Mouse (Mus musculus) midbrain, postnatal 0 days (tissue): ENCODE data around the gene Polr3b. TPM values are rescaled to one million over a fixed set of nuclear protein-coding genes. Genes with fewer than 3 reads are reported as not detected.

Source experiments
- ATAC-seq: fragments of 200-750 bp; cut with Nextera tagmentation; 2 replicates; pipeline ENCODE4 v1.8.0; 2017; ENCODE audit warnings: moderate number of reproducible peaks, mild to moderate bottlenecking, moderate TSS enrichment, moderate library complexity; ENCODE audit not compliant: low FRiP score
- DNase-seq: peaks from one replicate; pipeline ENCODE4 v3.0.0-alpha.2; 2015; ENCODE audit warnings: low spot score
- H3K27ac ChIP-seq: fragments of 300-500 bp; sonication (generic); 2 replicates; pipeline ENCODE4 v1.5.1; 2014; ENCODE audit warnings: low read depth, mild to moderate bottlenecking, low read length, mixed read lengths
- H3K27me3 ChIP-seq: fragments of 300-500 bp; sonication (generic); 2 replicates; pipeline ENCODE4 v1.6.1; 2014; ENCODE audit warnings: low read length, control low read depth, mixed read lengths; ENCODE audit not compliant: insufficient read depth
- H3K36me3 ChIP-seq: fragments of 300-500 bp; sonication (generic); 2 replicates; pipeline ENCODE4 v1.6.1; 2014; ENCODE audit warnings: low read length, control low read depth, mixed read lengths; ENCODE audit not compliant: insufficient read depth
- H3K4me1 ChIP-seq: fragments of 300-500 bp; sonication (generic); 2 replicates; pipeline ENCODE4 v1.6.1; 2014; ENCODE audit warnings: mild to moderate bottlenecking, control low read depth, antibody characterized with exemption, low read length, mixed read lengths; ENCODE audit not compliant: insufficient read depth
- H3K4me2 ChIP-seq: fragments of 300-500 bp; sonication (generic); 2 replicates; pipeline ENCODE4 v1.6.1; 2014; ENCODE audit warnings: low read depth, mild to moderate bottlenecking, low read length, mixed read lengths; ENCODE audit not compliant: poor library complexity, severe bottlenecking
- H3K4me3 ChIP-seq: fragments of 300-500 bp; sonication (generic); 2 replicates; pipeline ENCODE4 v1.5.1; 2014; ENCODE audit warnings: low read depth, mild to moderate bottlenecking, low read length, moderate library complexity
- H3K9ac ChIP-seq: fragments of 300-500 bp; sonication (generic); replicated peaks from 2 replicates; pipeline ENCODE4 v1.6.1; 2014; ENCODE audit warnings: mild to moderate bottlenecking, low read length, moderate library complexity, mixed read lengths; ENCODE audit not compliant: poor library complexity, severe bottlenecking
- H3K9me3 ChIP-seq: fragments of 300-500 bp; sonication (generic); 2 replicates; pipeline ENCODE4 v1.6.1; 2016; ENCODE audit warnings: low read length, control low read depth
- CTCF ChIP-seq: IDR thresholded peaks from 2 replicates; pipeline ENCODE4 v1.5.1; 2016; ENCODE audit warnings: antibody characterized with exemption, mild to moderate bottlenecking
- WGBS: fragments of 180-500 bp; shearing (Covaris S2); extraction: QIAGEN DNeasy Blood & Tissue Kit; methylation state at CpG from one replicate; pipeline ENCODE4 v1.1.7; 2014; 5-methylcytosine and 5-hydroxymethylcytosine counted together
- polyA plus RNA-seq: library from polyadenylated mRNA; unstranded; fragments of >200 nt; fragmentation: Nextera tagmentation; extraction: Ambion mirVana; gene quantifications from 2 replicates; pipeline ENCODE4 v1.2.1, GENCODE M21; 2015
- total RNA-seq: library from RNA; depleted of rRNA; stranded (reverse); fragments of >200 nt; gene quantifications from 2 replicates; pipeline ENCODE4 v1.2.3, GENCODE M21; 2014

Gene Polr3b
- total and polyA plus RNA-seq, 2 experiments from 2014 or later, result 10.5 to 11.0 TPM

- no peaks in the 10 kb centered on the region for H3K9me3 ChIP-seq
- ATAC-seq (no peak), DNase-seq (no peak)
- WGBS, result 82% methylated on average over 8 of the region's 8 CpGs
- H3K4me2 ChIP-seq, result no peak overlapping the region
- H3K4me1 ChIP-seq, result no peaks in the 10 kb centered on the region
- no peak overlapping the region for H3K27ac ChIP-seq
- peaks cover 7% of the 10 kb centered on the region; the same call in 1 of the 2 replicates for H3K36me3 ChIP-seq
- H3K27me3 ChIP-seq, result no peaks in the 10 kb centered on the region
- H3K4me3 ChIP-seq, result no peak overlapping the region
- TF ChIP-seq CTCF, result no peak
- H3K9ac ChIP-seq, result no peak overlapping the region; the same call in 1 of the 2 replicates
Measured at GRCm38 (mm10) chr10:84613366-84613765, 8.7 kb upstream of the Polr3b start.

DNA sequence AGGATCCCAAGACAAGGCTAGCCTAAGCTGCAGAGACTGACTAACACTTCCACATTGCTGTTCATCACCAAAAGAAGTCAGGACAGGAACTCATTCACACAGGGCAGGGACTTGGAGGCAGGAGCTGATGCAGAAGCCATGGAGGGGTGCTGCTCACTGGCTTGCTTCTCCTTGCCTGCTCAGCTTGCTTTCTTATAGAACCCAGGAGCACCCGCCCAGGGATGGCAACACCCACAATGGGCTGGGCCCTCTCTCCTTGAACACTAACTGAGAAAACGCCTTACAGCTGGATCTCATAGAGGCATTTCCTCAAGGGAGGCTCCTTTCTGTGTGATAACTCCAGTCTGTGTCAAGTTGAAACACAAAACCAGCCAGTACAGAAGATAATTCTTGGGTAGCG lies 7.0 kb upstream of the Polr3b start:
- Histone ChIP-seq H3K4me2 (no peak overlapping the region), H3K9me3 (no peaks in the 10 kb centered on the region), H3K4me1 (no peaks in the 10 kb centered on the region), H3K27ac (no peak overlapping the region), H3K36me3 (no peaks in the 10 kb centered on the region), H3K27me3 (no peaks in the 10 kb centered on the region), H3K9ac (no peak overlapping the region), H3K4me3 (no peak overlapping the region)
- DNase-seq (no peak), ATAC-seq (no peak)
- no peak for TF ChIP-seq CTCF
- 83% methylated on average over 3 of the region's 3 CpGs for WGBS

GRCm38 (mm10) chr10:84631182-84631581 lies 9.1 kb downstream of the Polr3b start:
- Histone ChIP-seq H3K4me2 (no peak overlapping the region), H3K9ac (no peak overlapping the region), H3K36me3 (peaks cover 24% of the 10 kb centered on the region), H3K9me3 (no peaks in the 10 kb centered on the region), H3K27me3 (no peaks in the 10 kb centered on the region), H3K27ac (no peak overlapping the region), H3K4me3 (no peak overlapping the region), H3K4me1 (no peaks in the 10 kb centered on the region)
- peak; percentile 69 for TF ChIP-seq CTCF
- ATAC-seq (no peak), DNase-seq (peak; percentile 57)
- 65% methylated on average over 5 of the region's 5 CpGs for WGBS

GRCm38 (mm10) chr10:84632005-84632404 lies 9.9 kb downstream of the Polr3b start:
- H3K27ac ChIP-seq, result no peak overlapping the region
- WGBS, result 93% methylated on average over 4 of the region's 4 CpGs
- no peaks in the 10 kb centered on the region for H3K27me3 ChIP-seq
- no peak for ATAC-seq
- no peak overlapping the region for H3K4me2 ChIP-seq
- no peak for DNase-seq
- H3K9ac ChIP-seq, result no peak overlapping the region
- TF ChIP-seq CTCF, result no peak
- H3K4me1 ChIP-seq, result no peaks in the 10 kb centered on the region
- H3K9me3 ChIP-seq, result no peaks in the 10 kb centered on the region
- no peak overlapping the region for H3K4me3 ChIP-seq
- peaks cover 28% of the 10 kb centered on the region for H3K36me3 ChIP-seq

DNA sequence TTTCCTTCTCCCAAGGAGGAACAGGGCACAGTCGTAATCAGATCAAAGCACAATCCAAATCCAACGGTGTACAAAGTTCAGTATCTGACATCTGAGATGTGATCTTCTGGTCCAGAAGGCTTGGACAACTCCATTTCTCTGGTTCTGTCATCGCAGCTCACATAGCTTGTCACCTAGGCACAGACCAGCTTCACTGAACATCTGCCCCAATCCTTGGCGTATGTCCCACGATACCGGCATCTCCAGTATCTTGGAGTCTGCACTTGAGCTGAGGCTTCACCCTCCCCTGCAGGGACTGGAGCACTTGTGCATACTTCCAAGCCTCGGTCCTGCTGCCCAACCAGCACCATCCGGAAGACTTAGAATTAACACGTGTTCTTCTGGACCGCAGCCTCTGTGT lies 14.6 kb downstream of the Polr3b start:
- DNase-seq (no peak), ATAC-seq (no peak)
- H3K9ac ChIP-seq, result no peak overlapping the region
- TF ChIP-seq CTCF, result no peak
- H3K36me3 ChIP-seq, result peaks cover 39% of the 10 kb centered on the region
- H3K4me1 ChIP-seq, result no peaks in the 10 kb centered on the region
- no peaks in the 10 kb centered on the region for H3K27me3 ChIP-seq
- H3K9me3 ChIP-seq, result no peaks in the 10 kb centered on the region
- no peak overlapping the region for H3K4me2 ChIP-seq
- no peak overlapping the region for H3K4me3 ChIP-seq
- no peak overlapping the region for H3K27ac ChIP-seq
- 93% methylated on average over 10 of the region's 10 CpGs for WGBS

- H3K4me3 ChIP-seq, result no peak overlapping the region
- peaks cover 27% of the 10 kb centered on the region for H3K36me3 ChIP-seq
- no peaks in the 10 kb centered on the region for H3K27me3 ChIP-seq
- WGBS, result 92% methylated on average over 4 of the region's 4 CpGs
- no peak overlapping the region for H3K4me2 ChIP-seq
- H3K9ac ChIP-seq, result no peak overlapping the region
- H3K4me1 ChIP-seq, result no peaks in the 10 kb centered on the region
- ATAC-seq, result no peak
- no peak for TF ChIP-seq CTCF
- no peaks in the 10 kb centered on the region for H3K9me3 ChIP-seq
- no peak for DNase-seq
- no peak overlapping the region for H3K27ac ChIP-seq
Measured at GRCm38 (mm10) chr10:84638382-84638781, 16.3 kb downstream of the Polr3b start.
